Mouse (Mus musculus) cortical plate, adult 2 months (tissue): ENCODE results near the gene Plekhh2. TPM values are rescaled to one million over a fixed set of nuclear protein-coding genes. Genes with fewer than 3 reads are reported as not detected.

ENCODE experiments used
- H3K27ac ChIP-seq: fragments of 200-500 bp; 2 replicates; pipeline ENCODE4 v1.5.1; 2012; ENCODE audit warnings: low read length, control low read depth, inconsistent platforms; ENCODE audit not compliant: insufficient read depth
- H3K4me1 ChIP-seq: fragments of 200-500 bp; 2 replicates; pipeline ENCODE4 v1.6.1; 2011; ENCODE audit warnings: low read length; ENCODE audit not compliant: control insufficient read depth, insufficient read depth
- H3K4me3 ChIP-seq: fragments of 200-500 bp; 2 replicates; pipeline ENCODE4 v1.5.1; 2011; ENCODE audit warnings: mild to moderate bottlenecking, low read length, control low read depth; ENCODE audit not compliant: insufficient read depth
- CTCF ChIP-seq: fragments of 200-500 bp; IDR thresholded peaks from 2 replicates; pipeline ENCODE4 v1.5.1; 2011; ENCODE audit warnings: mild to moderate bottlenecking, control low read depth, low read length; ENCODE audit not compliant: insufficient read depth; ENCODE audit errors: extremely low read depth
- POLR2A ChIP-seq: fragments of 200-500 bp; IDR thresholded peaks from 2 replicates; pipeline ENCODE4 v1.6.1; 2011; ENCODE audit warnings: mild to moderate bottlenecking, low read length, control low read depth; ENCODE audit not compliant: insufficient read depth; ENCODE audit errors: extremely low read depth
- polyA plus RNA-seq: library from polyadenylated mRNA; depleted of rRNA; stranded (reverse); fragments of >200 nt; gene quantifications from 2 replicates; pipeline ENCODE4 v1.2.3, GENCODE M21; 2012

The Plekhh2 gene
- polyA plus RNA-seq, 1 experiment: 4.8 TPM

- Histone ChIP-seq H3K4me3 (no peak overlapping the region), H3K4me1 (no peaks in the 10 kb centered on the region), H3K27ac (no peak overlapping the region)
- no peak for TF ChIP-seq POLR2A
- no peak for TF ChIP-seq CTCF
These were observed 19.3 kb upstream of the Plekhh2 start for GRCm38 (mm10) chr17:84492255-84492880.

GRCm38 (mm10) chr17:84497026-84497425 is 14.7 kb upstream of the Plekhh2 start:
- H3K4me3 ChIP-seq: no peak overlapping the region
- TF ChIP-seq POLR2A (no peak), CTCF (no peak)

GRCm38 (mm10) chr17:84497559-84497958 is 14.1 kb upstream of the Plekhh2 start:
- Histone ChIP-seq H3K4me3 (no peak overlapping the region), H3K4me1 (no peaks in the 10 kb centered on the region), H3K27ac (no peak overlapping the region)
- TF ChIP-seq CTCF (no peak), POLR2A (no peak)

More at GRCm38 (mm10) chr17:84497026-84497425, 14.7 kb upstream of the Plekhh2 start:
- Histone ChIP-seq H3K4me1 (no peaks in the 10 kb centered on the region), H3K27ac (no peak overlapping the region)

GRCm38 (mm10) chr17:84497972-84498604 is 13.6 kb upstream of the Plekhh2 start:
- Histone ChIP-seq H3K27ac (no peak overlapping the region), H3K4me1 (no peaks in the 10 kb centered on the region), H3K4me3 (no peak overlapping the region)
- no peak for TF ChIP-seq POLR2A

GRCm38 (mm10) chr17:84498639-84499038 is 13.1 kb upstream of the Plekhh2 start:
- TF ChIP-seq CTCF (no peak), POLR2A (no peak)
- no peak overlapping the region for H3K27ac ChIP-seq
- no peak overlapping the region for H3K4me3 ChIP-seq
- no peaks in the 10 kb centered on the region for H3K4me1 ChIP-seq

- H3K27ac ChIP-seq: no peak overlapping the region
- H3K4me1 ChIP-seq: peaks cover 2% of the 10 kb centered on the region
- no peak for TF ChIP-seq POLR2A
- no peak overlapping the region for H3K4me3 ChIP-seq
These were observed 9.4 kb upstream of the Plekhh2 start for GRCm38 (mm10) chr17:84502341-84502740.

GRCm38 (mm10) chr17:84505922-84506321 is 5.8 kb upstream of the Plekhh2 start:
- TF ChIP-seq CTCF: no peak
- no peak for TF ChIP-seq POLR2A
- Histone ChIP-seq H3K4me3 (no peak overlapping the region), H3K4me1 (peaks cover 3% of the 10 kb centered on the region), H3K27ac (no peak overlapping the region)

- Histone ChIP-seq H3K27ac (no peak overlapping the region), H3K4me3 (no peak overlapping the region), H3K4me1 (peaks cover 8% of the 10 kb centered on the region)
- TF ChIP-seq CTCF: no peak
- TF ChIP-seq POLR2A: no peak
These were observed 3.0 kb upstream of the Plekhh2 start for GRCm38 (mm10) chr17:84508736-84509135.

- Histone ChIP-seq H3K4me1 (peaks cover 8% of the 10 kb centered on the region), H3K4me3 (no peak overlapping the region), H3K27ac (0 out of 2 replicates have a peak overlapping the region, but pooled peaks have one; percentile 54)
- TF ChIP-seq POLR2A: no peak
- TF ChIP-seq CTCF: no peak
These were observed 2.5 kb upstream of the Plekhh2 start for GRCm38 (mm10) chr17:84509176-84509575.

- peaks cover 6% of the 10 kb centered on the region for H3K4me1 ChIP-seq
- H3K27ac ChIP-seq: no peak overlapping the region
- H3K4me3 ChIP-seq: no peak overlapping the region
- TF ChIP-seq POLR2A (no peak), CTCF (no peak)
These were observed 1.3 kb upstream of the Plekhh2 start for GRCm38 (mm10) chr17:84510355-84510754.
